Mouse (Mus musculus) cerebellum, postnatal 36 days (tissue): ENCODE measurements at regions not wholly inside any gene's neighbourhood (a gene's known extent, or its start where the extent isn't known, plus 50 kb on each side); places are given as distances from the start of the nearest gene placed in this dataset.

ENCODE experiments used
- DNase-seq, 2 experiments: peaks; one replicate each; pipeline ENCODE4 v3.0.0; 2021 to 2022; ENCODE audit warnings: mixed read lengths in 2 of 2

GRCm38 (mm10) chr17:47317651-47318050 lies 51.0 kb upstream of the Mrps10 start:
- no peak for DNase-seq

GRCm38 (mm10) chr17:47313162-47313561 lies 55.5 kb upstream of the Mrps10 start:
- DNase-seq = no peak

- DNase-seq = no peak
Observed at GRCm38 (mm10) chr17:47311272-47311671, 57.4 kb upstream of the Mrps10 start.

- DNase-seq = no peak
Observed at GRCm38 (mm10) chr17:47306027-47306761, 62.5 kb upstream of the Mrps10 start.

GRCm38 (mm10) chr17:47304463-47305199 lies 64.1 kb upstream of the Mrps10 start:
- no peak for DNase-seq

- no peak for DNase-seq
Observed at GRCm38 (mm10) chr17:47303600-47303999, 65.1 kb upstream of the Mrps10 start.

GRCm38 (mm10) chr17:47298396-47298919 lies 70.2 kb upstream of the Mrps10 start:
- DNase-seq = no peak

- DNase-seq = no peak
Observed at GRCm38 (mm10) chr17:47297965-47298364, 70.7 kb upstream of the Mrps10 start.

- no peak for DNase-seq
Observed at GRCm38 (mm10) chr17:47296709-47297450, 71.8 kb upstream of the Mrps10 start.

GRCm38 (mm10) chr17:47295315-47296011 lies 73.2 kb upstream of the Mrps10 start:
- no peak for DNase-seq

- DNase-seq = no peak
Observed at GRCm38 (mm10) chr17:47294091-47294534, 74.6 kb upstream of the Mrps10 start.

GRCm38 (mm10) chr17:47293178-47293577 lies 75.5 kb upstream of the Mrps10 start:
- no peak for DNase-seq

- no peak for DNase-seq
Observed at GRCm38 (mm10) chr17:47291558-47291957, 77.1 kb upstream of the Mrps10 start.

GRCm38 (mm10) chr17:47285616-47286015 lies 83.1 kb upstream of the Mrps10 start:
- no peak for DNase-seq

GRCm38 (mm10) chr17:47284236-47284635 lies 84.5 kb upstream of the Mrps10 start:
- no peak for DNase-seq

- no peak for DNase-seq
Observed at GRCm38 (mm10) chr17:47283158-47283557, 85.5 kb upstream of the Mrps10 start.

GRCm38 (mm10) chr17:47282476-47282875 lies 86.2 kb upstream of the Mrps10 start:
- DNase-seq = no peak

GRCm38 (mm10) chr17:47277890-47278289 lies 90.8 kb upstream of the Mrps10 start:
- no peak for DNase-seq

GRCm38 (mm10) chr17:47276639-47277038 lies 92.0 kb upstream of the Mrps10 start:
- DNase-seq = no peak

- DNase-seq = no peak
Observed at GRCm38 (mm10) chr17:47275796-47276311, 92.8 kb upstream of the Mrps10 start.

GRCm38 (mm10) chr17:47273309-47273708 lies 95.4 kb upstream of the Mrps10 start:
- no peak for DNase-seq

GRCm38 (mm10) chr17:47271979-47272677 lies 96.6 kb upstream of the Mrps10 start:
- DNase-seq = peak; percentile 86
